40 mouse cellular contexts compared by ENCODE assay signal in genomic region chrX:53464194-53464593, GRCm38 (mm10). TPM values are rescaled to one million over a fixed set of nuclear protein-coding genes. Genes with fewer than 3 reads are reported as not detected.
"Had no signal": no experiment of that assay in that cellular context is flagged by ENCODE, and none has a peak within 500 bp of the region (broad histone marks: within the 10 kb centered on the region; RNA-seq: fewer than 3 reads in every experiment).

No protein-coding gene starts in this region.

RNA-seq across cellular contexts. Expression of gene Etd, which starts 29.5 kb away (rescaled TPM):
- total RNA-seq: left cerebral cortex, adult 8-10 months; left cerebral cortex, postnatal 10 days; left cerebral cortex, postnatal 14 days; left cerebral cortex, postnatal 25 days; left cerebral cortex, postnatal 36 days; left cerebral cortex, postnatal 4 days; liver, adult 2 months; megakaryocyte progenitor cell, adult 5-6 weeks; megakaryocyte-erythroid progenitor cell, adult 5-6 weeks; midbrain, postnatal 0 days; monocyte, adult 5-6 weeks had no signal
- polyA plus RNA-seq: limb, embryonic 10.5 days; limb, embryonic 11.5 days; limb, embryonic 12.5 days; limb, embryonic 13.5 days; limb, embryonic 14.5 days; limb, embryonic 15.5 days; liver, adult 2 months; liver, embryonic 11.5 days; liver, embryonic 12.5 days; liver, embryonic 13.5 days; liver, embryonic 14.5 days; liver, embryonic 15.5 days; liver, embryonic 16.5 days; liver, postnatal 0 days; lung, adult 2 months; lung, embryonic 14.5 days; lung, embryonic 15.5 days; lung, embryonic 16.5 days; lung, postnatal 0 days; macrophage; midbrain, embryonic 10.5 days; midbrain, embryonic 11.5 days; midbrain, embryonic 12.5 days; midbrain, embryonic 13.5 days; midbrain, embryonic 14.5 days; midbrain, embryonic 15.5 days; midbrain, embryonic 16.5 days; midbrain, postnatal 0 days; myocyte; neural tube, embryonic 11.5 days; neural tube, embryonic 12.5 days had no signal
